Mouse (Mus musculus): ENCODE data around the gene Sult1b1. TPM values are rescaled to one million over a fixed set of nuclear protein-coding genes. Genes with fewer than 3 reads are reported as not detected.

Sult1b1 gene
- total RNA-seq, 2 experiments from 2014 or later, result not detected

Other genes starting within 250 kb of the Sult1b1 start
- not detected for gene Ugt2a3, start 201.0 kb downstream of the Sult1b1 start, total RNA-seq (2021)
- not detected for gene Ugt2b38, start 114.0 kb downstream of the Sult1b1 start, total RNA-seq (2021)
- gene Ugt2a2, start 55.9 kb downstream of the Sult1b1 start, total RNA-seq (2021), result not detected
- gene Gm43638, start 51.4 kb downstream of the Sult1b1 start, total RNA-seq (2021), result not detected
- not detected for gene Ugt2a1, start 47.3 kb downstream of the Sult1b1 start, total RNA-seq (2021)
- under 1 TPM in 1 of 2 experiments, not detected in 1; 0.67 TPM for gene Sult1d1, start 30.8 kb upstream of the Sult1b1 start, total RNA-seq (2021)
- gene Sult1e1, start 53.4 kb upstream of the Sult1b1 start, total RNA-seq (2021), result under 1 TPM in 1 of 2 experiments, not detected in 1; 0.57 TPM
- not detected for gene Csn1s1, start 128.0 kb upstream of the Sult1b1 start, total RNA-seq (2021)
- not detected for gene Csn2, start 161.4 kb upstream of the Sult1b1 start, total RNA-seq (2021)
- gene Csn1s2a, start 236.4 kb upstream of the Sult1b1 start, total RNA-seq (2021), result not detected

Data from heart, adult 18-20 months (tissue).